Mouse (Mus musculus) c-Kit-positive CD71-positive TER-119-positive erythroid progenitor cells, embryonic 14.5 days (primary cell): ENCODE data around the gene Cramp1l.
A peak's percentile ranks its signal among the peaks of the same experiment; 100 is the strongest.

Experiments used
- DNase-seq: peaks from one replicate; pipeline ENCODE4 v3.0.0-alpha.2; 2013; ENCODE audit warnings: low spot score

The Cramp1l gene

GRCm38 (mm10) chr17:25015655-25016291 lies at the start of gene Cramp1l, which contains the start of gene Ift140:
Cramp1l (minus strand) TSS chr17:25015788.
Ift140 (plus strand) TSS chr17:25016085.
- peak; percentile 98 for DNase-seq

- no peak for DNase-seq
These were observed 49.6 kb upstream of the Cramp1l start for GRCm38 (mm10) chr17:25065189-25065588.

DNA sequence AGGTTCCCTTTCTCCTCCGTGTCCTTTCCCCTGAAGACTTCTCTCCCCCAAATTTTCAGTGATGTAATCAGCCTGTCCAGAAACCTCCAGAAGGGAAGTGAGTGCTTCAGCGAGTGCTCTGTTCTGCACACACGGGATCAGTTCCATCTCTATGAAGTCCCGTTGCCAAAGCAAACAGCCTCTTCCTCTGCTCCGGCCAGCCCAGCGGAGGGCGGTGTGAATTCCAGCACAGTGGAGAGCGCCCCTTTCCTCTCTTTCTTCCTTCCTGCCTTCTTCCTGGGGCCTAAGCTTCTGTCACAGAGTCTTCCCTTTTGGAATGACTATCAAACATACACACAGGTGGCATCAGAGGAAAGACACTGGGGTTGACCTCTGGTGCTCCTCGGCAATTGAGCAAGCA lies 48.8 kb upstream of the Cramp1l start:
- no peak for DNase-seq

GRCm38 (mm10) chr17:25063872-25064271 lies 48.3 kb upstream of the Cramp1l start:
- DNase-seq: no peak

GRCm38 (mm10) chr17:25063261-25063660 lies 47.7 kb upstream of the Cramp1l start:
- no peak for DNase-seq

- DNase-seq: no peak
These were observed 41.5 kb upstream of the Cramp1l start for GRCm38 (mm10) chr17:25057041-25057440.

DNA sequence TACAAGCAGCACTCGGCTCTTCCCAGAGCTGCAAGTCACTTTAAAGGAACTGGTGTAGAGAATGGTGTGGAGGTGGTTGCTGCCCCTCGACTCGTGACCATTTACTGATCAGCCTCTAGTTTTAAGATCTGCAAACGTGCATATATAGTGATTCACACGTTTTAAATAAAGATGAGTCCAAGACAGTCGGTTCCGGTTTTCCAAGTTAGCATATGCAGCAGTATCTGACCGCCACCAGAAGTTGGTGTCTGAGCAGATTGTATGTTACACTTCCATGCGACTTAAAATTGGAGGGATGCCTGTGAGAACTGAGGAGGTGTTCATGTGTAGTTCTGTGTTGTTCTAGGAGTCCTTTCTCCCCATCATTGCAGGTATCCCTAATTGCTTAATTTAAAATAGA lies 37.7 kb upstream of the Cramp1l start:
- no peak for DNase-seq

GRCm38 (mm10) chr17:25047143-25047542 lies 31.6 kb upstream of the Cramp1l start:
- no peak for DNase-seq

- DNase-seq: no peak
These were observed 29.7 kb upstream of the Cramp1l start for GRCm38 (mm10) chr17:25045281-25045680.

GRCm38 (mm10) chr17:25044879-25045278 lies 29.3 kb upstream of the Cramp1l start:
- no peak for DNase-seq

GRCm38 (mm10) chr17:25036183-25036582 lies 20.6 kb upstream of the Cramp1l start:
- peak; percentile 3 for DNase-seq

DNA sequence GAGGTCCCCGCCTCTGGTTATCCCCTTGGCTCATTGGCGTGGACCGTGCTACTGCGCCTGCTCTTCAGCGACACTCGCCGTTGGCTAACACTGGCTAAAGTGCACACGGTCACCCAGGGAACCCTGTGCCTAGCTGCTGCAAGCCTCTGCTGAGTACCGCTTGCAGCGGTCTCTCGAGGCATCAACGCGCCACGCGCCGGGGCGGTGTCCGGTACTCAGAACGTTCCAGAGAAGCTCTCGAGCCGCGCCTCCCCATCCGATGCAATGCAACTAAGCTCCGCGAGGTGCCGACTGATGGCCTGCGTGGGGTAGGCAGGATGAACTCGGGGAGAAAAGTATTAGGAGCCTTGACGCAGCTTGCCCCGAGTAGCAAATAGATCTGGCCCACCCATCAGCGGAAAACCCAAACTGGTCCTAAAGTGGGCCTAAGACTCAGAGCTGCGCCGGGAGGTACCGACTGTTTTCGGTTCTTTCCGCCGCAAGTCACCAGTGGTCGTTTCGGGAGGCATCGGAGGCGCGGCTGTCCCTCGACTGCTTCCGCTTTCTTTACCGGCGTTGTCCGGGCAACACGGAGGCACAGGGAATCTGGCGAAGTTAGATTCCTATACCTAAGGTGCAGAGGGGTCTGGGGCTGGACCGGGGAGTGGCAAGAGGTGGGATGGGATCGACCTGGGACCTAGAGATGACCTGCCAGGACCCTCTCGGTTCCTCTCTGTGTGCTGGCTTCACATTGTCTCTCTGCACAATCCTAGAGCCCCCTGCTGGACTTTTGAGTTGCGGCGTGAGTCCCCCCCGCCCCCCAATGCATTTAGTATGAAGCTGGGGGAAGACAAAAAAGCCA lies 924 bp upstream of the Cramp1l start:
- peak; percentile 27 for DNase-seq

GRCm38 (mm10) chr17:25014841-25015570 lies 582 bp downstream of the Cramp1l start:
- peak; percentile 40 for DNase-seq

DNA sequence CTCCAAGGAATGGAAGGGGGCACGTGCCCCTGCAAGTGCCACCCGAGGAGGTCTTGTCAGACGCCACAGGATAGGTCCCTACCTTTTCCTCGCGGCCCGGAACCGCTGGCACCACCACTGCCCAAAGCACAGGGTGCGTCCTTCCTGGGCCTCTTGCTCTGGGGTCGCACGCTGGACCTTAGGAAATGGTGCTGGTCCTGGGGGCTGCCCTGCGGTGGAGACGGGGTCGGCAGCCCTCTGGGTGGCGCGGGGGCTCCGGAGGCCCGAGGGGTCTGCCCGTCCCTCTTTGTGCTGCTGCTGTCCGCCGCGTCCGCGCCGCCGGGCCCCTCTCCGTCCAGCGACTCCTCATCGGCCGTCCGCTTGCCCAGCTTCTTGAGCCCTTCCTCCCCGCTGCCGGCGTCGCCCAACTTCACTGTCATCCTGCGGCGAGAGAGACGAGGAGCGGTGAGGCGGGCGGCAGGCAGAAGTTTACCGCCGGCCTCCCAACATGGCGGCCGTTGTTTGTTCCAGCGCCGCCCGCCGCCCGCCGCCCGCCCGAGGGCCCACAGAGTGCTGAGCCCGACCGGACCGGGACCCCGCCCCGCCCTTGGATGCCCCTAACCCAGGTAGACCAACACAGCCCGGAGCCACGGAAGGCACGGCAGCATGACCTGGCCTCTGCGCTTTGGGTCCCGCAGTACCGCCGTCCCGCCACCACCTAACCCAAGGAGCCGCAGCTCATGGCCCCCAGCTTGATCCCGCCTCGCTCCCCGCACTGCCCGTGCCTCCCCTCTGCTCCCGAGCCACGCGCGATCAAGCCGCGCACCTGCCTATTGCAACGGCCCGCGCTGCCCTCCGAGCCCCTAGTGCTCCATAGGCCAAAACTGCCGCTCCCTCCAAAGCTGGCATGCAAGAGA lies 1.7 kb downstream of the Cramp1l start:
- peak; percentile 29 for DNase-seq

- no peak for DNase-seq
These were observed 8.1 kb downstream of the Cramp1l start for GRCm38 (mm10) chr17:25007480-25007879.

DNA sequence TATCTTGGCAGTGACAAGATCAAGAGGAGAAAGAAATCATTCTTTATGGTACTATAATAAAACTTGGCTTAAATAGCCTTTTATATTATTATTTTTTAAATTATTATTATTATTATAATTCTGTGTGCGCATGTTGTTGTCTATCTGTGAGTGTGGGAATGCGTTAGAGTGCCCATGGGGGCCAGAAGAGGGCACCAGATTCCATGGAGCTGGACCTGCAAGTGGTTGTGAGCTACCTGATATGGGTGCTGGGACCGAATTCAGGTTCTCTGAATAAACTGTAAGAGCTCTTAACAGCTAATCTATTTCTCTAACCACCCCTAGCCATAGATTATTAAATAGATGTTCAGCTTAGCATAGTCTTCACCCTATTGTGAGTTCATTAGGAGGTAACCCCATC lies 10.5 kb downstream of the Cramp1l start:
- DNase-seq: no peak

GRCm38 (mm10) chr17:24994721-24995120 lies 20.9 kb downstream of the Cramp1l start:
- no peak for DNase-seq

- no peak for DNase-seq
These were observed 28.4 kb downstream of the Cramp1l start for GRCm38 (mm10) chr17:24987221-24987620.

- peak; percentile 16 for DNase-seq
These were observed 54.5 kb downstream of the Cramp1l start for GRCm38 (mm10) chr17:24960852-24961715.

GRCm38 (mm10) chr17:24960135-24960851 lies 55.3 kb downstream of the Cramp1l start, which contains the start of gene Jpt2:
Jpt2 (minus strand) TSS chr17:24960689.
- peak; percentile 97 for DNase-seq
